Mouse (Mus musculus): ENCODE data around the gene D430019H16Rik.

DNA sequence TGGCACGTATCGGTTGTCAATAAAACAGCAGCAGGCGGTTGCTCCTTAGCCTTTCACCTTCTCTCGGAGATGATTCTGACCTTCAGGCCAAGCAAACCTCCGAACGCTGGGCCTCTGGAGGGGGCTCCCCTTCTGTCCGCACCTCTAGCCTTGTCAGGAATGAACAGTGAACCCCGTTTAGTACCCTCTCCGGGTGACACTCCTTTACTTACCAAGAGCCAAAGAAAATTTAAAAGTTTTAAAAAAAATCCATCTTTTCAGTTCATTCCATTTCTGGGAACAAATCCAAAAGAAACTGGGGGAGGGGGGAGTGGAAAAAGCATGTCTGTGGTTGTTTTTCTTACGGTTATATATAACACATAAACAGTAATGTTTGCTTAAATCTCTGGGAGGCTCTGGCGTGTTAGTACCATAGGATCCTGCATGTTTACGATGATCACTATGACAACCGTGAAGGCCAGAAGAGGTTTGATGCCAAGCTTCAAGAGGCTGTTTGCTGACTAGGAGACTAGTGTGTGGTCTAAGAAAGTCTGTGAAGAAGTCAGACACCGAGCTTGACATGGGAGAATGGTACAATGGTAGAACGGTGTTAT, 67.6 kb downstream of the D430019H16Rik start:
- TF ChIP-seq GATA1 (IDR thresholded peaks at IDR 0.05; ENCODE audit: borderline replicate concordance, low read length): no peak
- no peak for TF ChIP-seq FLI1 (IDR thresholded peaks at IDR 0.05; ENCODE audit: low read length)
